Mouse (Mus musculus): ENCODE measurements at regions not wholly inside any gene's neighbourhood (a gene's known extent, or its start where the extent isn't known, plus 50 kb on each side); places are given as distances from the start of the nearest gene placed in this dataset.
A peak's percentile ranks its signal among the peaks of the same experiment; 100 is the strongest.

DNA sequence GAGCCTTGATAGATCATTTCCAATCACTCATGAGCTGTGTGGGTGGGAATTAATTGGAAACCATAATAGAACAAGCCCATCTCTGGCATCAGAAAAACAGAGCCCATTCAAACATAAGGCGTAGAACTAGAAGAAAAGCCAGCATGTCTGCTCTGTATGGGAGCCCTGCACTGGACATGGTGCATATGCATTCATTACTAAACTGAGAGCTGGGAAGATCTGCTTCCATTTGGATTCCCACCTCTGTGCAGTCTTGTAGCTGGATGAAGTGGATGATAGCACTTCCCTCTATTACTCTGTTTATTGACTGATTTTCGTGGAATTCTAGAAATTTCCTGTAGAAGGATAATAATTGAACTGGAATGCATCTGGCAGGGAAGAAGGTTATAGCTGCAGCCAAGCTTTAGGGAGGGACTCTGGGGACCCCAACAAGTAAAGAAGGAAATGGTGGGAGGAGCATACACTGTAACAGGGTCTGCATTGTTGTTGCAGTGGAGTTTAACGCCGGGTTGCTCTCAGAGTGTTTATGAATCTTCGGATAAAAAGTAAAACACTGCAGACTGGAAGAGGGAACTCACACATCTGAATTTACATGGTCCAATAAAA is 155.2 kb upstream of the Jag1 start:
- Histone ChIP-seq H3K4me1 (replicated peaks; ENCODE audit: control insufficient read depth, insufficient read depth, low read length) (no peaks in the 10 kb centered on the region), H3K36me3 (ENCODE audit: control insufficient read depth, insufficient read depth, low read length) (no peaks in the 10 kb centered on the region), H3K4me2 (ENCODE audit: low read depth, low read length, severe bottlenecking) (no peak overlapping the region), H3K9ac (ENCODE audit: low read length) (no peak overlapping the region), H3K27me3 (ENCODE audit: control insufficient read depth, insufficient read depth, low read length) (no peaks in the 10 kb centered on the region), H3K4me3 (ENCODE audit: low read depth, low read length) (no peak overlapping the region), H3K27ac (ENCODE audit: low read depth, low read length) (no peak overlapping the region), H3K9me3 (ENCODE audit: control insufficient read depth, low read length) (no peaks in the 10 kb centered on the region)
- WGBS: 88% methylated on average over 5 of the region's 5 CpGs
- DNase-seq (ENCODE audit: low spot score) (no peak), ATAC-seq (replicated peaks; ENCODE audit: low FRiP score) (no peak)

DNA sequence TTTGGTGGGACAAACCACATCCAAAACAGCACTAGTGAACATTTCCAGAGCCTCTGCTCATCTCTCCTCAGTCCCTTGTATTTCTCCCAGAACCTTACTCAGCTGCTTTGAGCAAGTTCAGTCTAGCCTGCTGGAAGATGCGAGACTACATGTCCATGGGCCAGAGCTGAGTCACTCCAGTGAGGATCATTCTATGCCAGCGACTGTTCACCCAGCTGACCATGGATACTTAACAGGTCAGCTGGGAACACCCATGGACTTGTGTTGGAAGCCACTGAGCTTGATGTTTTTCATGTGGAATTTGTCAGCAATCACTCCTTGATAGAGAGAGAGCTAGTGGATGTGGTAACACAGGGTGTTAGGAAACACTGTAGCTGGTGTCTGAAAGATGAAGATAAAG is 146.5 kb upstream of the Jag1 start:
- Histone ChIP-seq H3K4me1 (replicated peaks; ENCODE audit: control insufficient read depth, insufficient read depth, low read length) (no peaks in the 10 kb centered on the region), H3K9me3 (ENCODE audit: control insufficient read depth, low read length) (no peaks in the 10 kb centered on the region), H3K4me3 (ENCODE audit: low read depth, low read length) (no peak overlapping the region), H3K9ac (ENCODE audit: low read length) (no peak overlapping the region), H3K4me2 (ENCODE audit: low read depth, low read length, severe bottlenecking) (no peak overlapping the region), H3K27ac (ENCODE audit: low read depth, low read length) (no peak overlapping the region), H3K27me3 (ENCODE audit: control insufficient read depth, insufficient read depth, low read length) (no peaks in the 10 kb centered on the region), H3K36me3 (ENCODE audit: control insufficient read depth, insufficient read depth, low read length) (no peaks in the 10 kb centered on the region)
- ATAC-seq (replicated peaks; ENCODE audit: low FRiP score) (no peak), DNase-seq (ENCODE audit: low spot score) (no peak)
- WGBS: 85% methylated on average over 2 of the region's 2 CpGs

DNA sequence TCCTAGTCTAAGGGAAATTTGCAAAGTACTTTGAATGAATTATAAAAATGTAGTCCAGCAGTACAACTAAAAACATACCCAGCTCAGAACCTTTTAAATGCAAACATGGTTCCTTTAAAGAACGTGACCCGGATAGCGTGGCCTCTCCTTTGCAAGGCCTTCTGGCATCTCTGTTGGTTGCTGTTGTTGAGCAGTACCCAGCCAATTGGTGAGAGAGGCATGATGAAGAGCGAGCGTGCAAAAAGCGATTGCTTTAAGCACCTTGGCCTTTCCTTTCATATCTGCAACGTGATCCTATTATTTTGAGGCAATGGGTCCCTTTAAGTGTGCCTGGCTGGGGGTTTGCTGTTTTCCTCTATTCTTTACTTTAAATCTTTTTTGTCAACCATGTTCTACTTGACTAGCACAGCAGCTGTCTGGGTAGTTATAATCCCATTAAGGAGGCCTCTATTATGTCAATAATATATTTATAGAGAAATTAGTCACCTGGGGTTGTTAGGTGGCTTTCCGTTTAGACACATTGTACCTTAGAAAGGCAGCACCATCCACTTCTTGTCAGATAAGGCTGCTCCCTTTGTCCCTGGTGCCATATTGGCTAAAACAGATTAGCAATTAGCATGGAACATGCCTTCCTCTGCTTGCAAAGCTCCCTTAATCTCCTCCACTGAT is 141.5 kb upstream of the Jag1 start:
- ATAC-seq (replicated peaks; ENCODE audit: low FRiP score) (no peak), DNase-seq (ENCODE audit: low spot score) (no peak)
- Histone ChIP-seq H3K9ac (ENCODE audit: low read length) (no peak overlapping the region), H3K4me2 (ENCODE audit: low read depth, low read length, severe bottlenecking) (no peak overlapping the region), H3K36me3 (ENCODE audit: control insufficient read depth, insufficient read depth, low read length) (no peaks in the 10 kb centered on the region), H3K4me3 (ENCODE audit: low read depth, low read length) (no peak overlapping the region), H3K27ac (ENCODE audit: low read depth, low read length) (no peak overlapping the region), H3K9me3 (ENCODE audit: control insufficient read depth, low read length) (no peaks in the 10 kb centered on the region), H3K27me3 (ENCODE audit: control insufficient read depth, insufficient read depth, low read length) (no peaks in the 10 kb centered on the region), H3K4me1 (replicated peaks; ENCODE audit: control insufficient read depth, insufficient read depth, low read length) (no peaks in the 10 kb centered on the region)
- WGBS: 80% methylated on average over 8 of the region's 8 CpGs

DNA sequence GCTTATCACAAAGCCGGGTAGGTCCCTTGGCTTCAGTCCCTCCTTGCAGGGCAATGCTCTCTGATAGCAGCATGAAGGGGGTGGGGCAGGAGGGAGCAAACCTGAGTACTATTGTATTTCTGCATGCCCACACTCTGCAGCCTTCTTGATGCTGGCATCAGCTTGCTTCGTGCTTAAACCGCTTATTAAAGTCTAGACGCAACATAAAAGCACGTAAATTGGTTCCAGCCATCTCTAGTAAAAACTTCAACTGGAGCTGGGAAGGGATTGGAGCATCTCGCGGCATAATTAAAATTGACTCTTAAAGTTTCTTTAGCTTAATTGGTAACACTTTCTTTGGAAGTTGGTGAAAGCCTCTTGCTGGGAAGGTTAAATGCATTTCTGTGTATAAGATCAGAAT is 131.5 kb upstream of the Jag1 start:
- no peaks in the 10 kb centered on the region for H3K36me3 ChIP-seq (ENCODE audit: control insufficient read depth, insufficient read depth, low read length)
- DNase-seq (ENCODE audit: low spot score) (no peak), ATAC-seq (replicated peaks; ENCODE audit: low FRiP score) (no peak)
- no peak overlapping the region for H3K4me2 ChIP-seq (ENCODE audit: low read depth, low read length, severe bottlenecking)
- H3K4me3 ChIP-seq (ENCODE audit: low read depth, low read length): no peak overlapping the region
- WGBS: 46% methylated on average over 7 of the region's 7 CpGs
- no peak overlapping the region for H3K9ac ChIP-seq (ENCODE audit: low read length)
- no peak overlapping the region for H3K27ac ChIP-seq (ENCODE audit: low read depth, low read length)
- H3K27me3 ChIP-seq (ENCODE audit: control insufficient read depth, insufficient read depth, low read length): no peaks in the 10 kb centered on the region
- H3K9me3 ChIP-seq (ENCODE audit: control insufficient read depth, low read length): no peaks in the 10 kb centered on the region
- peaks cover 5% of the 10 kb centered on the region; the same call in 1 of the 2 replicates for H3K4me1 ChIP-seq (replicated peaks; ENCODE audit: control insufficient read depth, insufficient read depth, low read length)

DNA sequence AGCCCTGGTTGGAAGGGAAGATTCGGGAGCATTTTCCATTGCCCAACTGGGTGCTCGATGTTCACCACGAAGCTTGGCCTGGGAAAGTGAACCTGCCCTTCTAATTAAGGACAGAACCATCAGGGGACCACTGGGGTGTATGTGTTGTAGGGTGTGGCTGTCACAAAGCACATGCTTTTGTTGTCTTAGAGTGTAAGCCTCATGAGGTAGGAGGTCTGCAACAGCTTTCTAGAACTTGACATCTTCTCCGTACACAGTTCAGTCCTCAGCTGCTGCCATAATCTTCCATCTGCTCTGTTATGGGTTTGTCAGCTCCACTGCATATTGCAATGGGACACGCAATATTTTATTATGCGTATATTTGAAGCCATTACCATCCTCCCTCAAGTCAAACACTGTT is 127.9 kb upstream of the Jag1 start:
- no peaks in the 10 kb centered on the region for H3K27me3 ChIP-seq (ENCODE audit: control insufficient read depth, insufficient read depth, low read length)
- peak overlapping the region; percentile 20; the same call in 1 of the 2 replicates for H3K27ac ChIP-seq (ENCODE audit: low read depth, low read length)
- no peak overlapping the region for H3K4me2 ChIP-seq (ENCODE audit: low read depth, low read length, severe bottlenecking)
- 52% methylated on average over 6 of the region's 6 CpGs for WGBS
- DNase-seq (ENCODE audit: low spot score) (peak; percentile 48), ATAC-seq (replicated peaks; ENCODE audit: low FRiP score) (peak; percentile 51)
- H3K36me3 ChIP-seq (ENCODE audit: control insufficient read depth, insufficient read depth, low read length): no peaks in the 10 kb centered on the region
- H3K4me1 ChIP-seq (replicated peaks; ENCODE audit: control insufficient read depth, insufficient read depth, low read length): peaks cover 5% of the 10 kb centered on the region; the same call in 1 of the 2 replicates
- H3K9ac ChIP-seq (ENCODE audit: low read length): no peak overlapping the region
- no peak overlapping the region for H3K4me3 ChIP-seq (ENCODE audit: low read depth, low read length)
- H3K9me3 ChIP-seq (ENCODE audit: control insufficient read depth, low read length): no peaks in the 10 kb centered on the region

DNA sequence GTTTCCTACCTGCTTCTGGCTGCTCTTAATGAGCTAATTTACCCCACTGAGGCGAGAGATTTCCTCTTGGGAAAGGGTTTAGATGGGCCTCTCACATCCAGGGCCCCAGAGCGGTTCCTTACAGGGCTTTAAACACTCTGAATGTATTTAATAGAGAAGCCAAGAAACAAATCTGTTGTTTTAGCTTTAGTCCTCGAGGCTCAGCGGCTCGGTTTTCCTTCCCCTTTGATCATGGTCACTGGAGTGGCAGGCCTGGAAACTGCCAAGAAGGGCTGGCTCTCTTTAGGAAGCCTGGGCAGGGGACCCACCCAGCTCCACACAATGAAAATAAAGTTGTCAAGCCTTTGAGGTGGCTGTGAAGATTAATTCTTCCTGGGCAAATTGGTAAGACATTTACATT is 127.5 kb upstream of the Jag1 start:
- DNase-seq (ENCODE audit: low spot score): peak; percentile 78
- no peak overlapping the region for H3K4me2 ChIP-seq (ENCODE audit: low read depth, low read length, severe bottlenecking)
- H3K36me3 ChIP-seq (ENCODE audit: control insufficient read depth, insufficient read depth, low read length): no peaks in the 10 kb centered on the region
- WGBS: 3% methylated on average over 5 of the region's 5 CpGs
- no peak overlapping the region for H3K27ac ChIP-seq (ENCODE audit: low read depth, low read length)
- no peak overlapping the region for H3K4me3 ChIP-seq (ENCODE audit: low read depth, low read length)
- no peaks in the 10 kb centered on the region for H3K9me3 ChIP-seq (ENCODE audit: control insufficient read depth, low read length)
- no peak overlapping the region for H3K9ac ChIP-seq (ENCODE audit: low read length)
- H3K4me1 ChIP-seq (replicated peaks; ENCODE audit: control insufficient read depth, insufficient read depth, low read length): peaks cover 5% of the 10 kb centered on the region; the same call in 1 of the 2 replicates
- H3K27me3 ChIP-seq (ENCODE audit: control insufficient read depth, insufficient read depth, low read length): no peaks in the 10 kb centered on the region
- ATAC-seq (replicated peaks; ENCODE audit: low FRiP score): peak; percentile 85

DNA sequence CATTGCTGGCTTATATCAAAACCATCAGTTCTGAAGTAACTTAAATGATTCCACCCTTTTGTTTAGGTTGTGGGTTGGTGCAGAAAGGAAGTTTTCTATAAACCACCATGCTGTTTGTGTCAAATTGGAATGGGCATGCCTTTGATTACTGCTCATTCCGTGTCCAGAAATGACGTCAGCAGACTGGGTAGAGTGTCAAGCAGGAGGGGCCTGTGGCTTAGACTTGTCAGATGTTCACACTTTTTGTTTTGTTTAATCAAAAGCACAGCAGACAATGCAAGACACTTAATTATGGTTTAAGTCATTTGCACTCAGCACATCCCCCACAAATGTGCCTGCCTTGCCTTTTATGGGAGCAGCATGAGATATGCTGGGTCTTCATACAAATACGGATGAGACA is 120.5 kb upstream of the Jag1 start:
- peak; percentile 51; the same call in 1 of the 2 replicates for ATAC-seq (replicated peaks; ENCODE audit: low FRiP score)
- Histone ChIP-seq H3K4me1 (replicated peaks; ENCODE audit: control insufficient read depth, insufficient read depth, low read length) (no peaks in the 10 kb centered on the region), H3K27ac (ENCODE audit: low read depth, low read length) (no peak overlapping the region), H3K9ac (ENCODE audit: low read length) (no peak overlapping the region), H3K4me2 (ENCODE audit: low read depth, low read length, severe bottlenecking) (no peak overlapping the region), H3K4me3 (ENCODE audit: low read depth, low read length) (no peak overlapping the region), H3K36me3 (ENCODE audit: control insufficient read depth, insufficient read depth, low read length) (no peaks in the 10 kb centered on the region), H3K9me3 (ENCODE audit: control insufficient read depth, low read length) (no peaks in the 10 kb centered on the region), H3K27me3 (ENCODE audit: control insufficient read depth, insufficient read depth, low read length) (no peaks in the 10 kb centered on the region)
- WGBS: 43% methylated on average over 3 of the region's 3 CpGs
- no peak for DNase-seq (ENCODE audit: low spot score)

DNA sequence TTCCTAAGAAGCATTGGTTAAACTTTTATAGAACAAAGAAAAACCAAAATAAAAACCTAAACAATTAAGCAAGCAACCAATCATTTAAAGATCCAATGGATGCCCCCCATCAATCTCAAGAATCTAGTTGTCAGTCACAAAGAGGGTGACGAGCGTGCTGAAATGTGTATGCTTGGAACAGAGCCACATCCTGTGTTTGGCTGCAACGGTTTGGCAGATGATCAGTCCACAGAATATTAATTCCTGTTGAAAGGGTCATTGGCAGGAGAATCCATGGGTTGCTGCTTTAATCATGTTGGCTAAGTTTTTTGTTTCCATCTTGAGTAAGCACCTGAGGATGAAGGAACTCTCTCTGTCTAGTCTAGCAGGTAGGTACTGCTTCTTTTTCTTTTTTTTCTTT is 117.5 kb upstream of the Jag1 start:
- Histone ChIP-seq H3K4me1 (replicated peaks; ENCODE audit: control insufficient read depth, insufficient read depth, low read length) (peaks cover 7% of the 10 kb centered on the region), H3K27me3 (ENCODE audit: control insufficient read depth, insufficient read depth, low read length) (no peaks in the 10 kb centered on the region), H3K27ac (ENCODE audit: low read depth, low read length) (no peak overlapping the region), H3K9ac (ENCODE audit: low read length) (no peak overlapping the region), H3K4me3 (ENCODE audit: low read depth, low read length) (no peak overlapping the region), H3K9me3 (ENCODE audit: control insufficient read depth, low read length) (no peaks in the 10 kb centered on the region), H3K4me2 (ENCODE audit: low read depth, low read length, severe bottlenecking) (no peak overlapping the region), H3K36me3 (ENCODE audit: control insufficient read depth, insufficient read depth, low read length) (no peaks in the 10 kb centered on the region)
- ATAC-seq (replicated peaks; ENCODE audit: low FRiP score): no peak
- no peak for DNase-seq (ENCODE audit: low spot score)
- 95% methylated on average over 3 of the region's 3 CpGs for WGBS

DNA sequence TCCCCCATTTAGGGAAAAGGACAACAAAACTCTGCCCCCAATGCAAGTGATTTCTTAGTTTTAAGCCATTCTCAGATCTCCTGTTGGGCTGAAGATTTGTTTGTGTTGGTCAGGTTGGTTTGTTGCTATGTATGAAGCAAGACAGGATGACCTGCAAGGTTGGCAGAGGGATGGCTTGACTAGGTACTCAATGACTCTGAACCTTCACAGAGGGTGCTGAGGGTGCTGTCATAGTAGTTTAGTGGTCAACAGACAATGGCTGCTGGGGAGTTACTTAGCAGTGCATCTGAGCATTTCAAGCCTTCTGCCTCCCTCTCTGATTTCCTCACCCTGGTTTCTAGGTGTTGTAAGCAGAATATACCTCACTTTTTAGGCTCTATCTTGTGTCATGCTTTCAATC is 114.7 kb upstream of the Jag1 start:
- Histone ChIP-seq H3K27ac (ENCODE audit: low read depth, low read length) (no peak overlapping the region), H3K4me1 (replicated peaks; ENCODE audit: control insufficient read depth, insufficient read depth, low read length) (peaks cover 7% of the 10 kb centered on the region), H3K36me3 (ENCODE audit: control insufficient read depth, insufficient read depth, low read length) (no peaks in the 10 kb centered on the region), H3K4me3 (ENCODE audit: low read depth, low read length) (no peak overlapping the region), H3K4me2 (ENCODE audit: low read depth, low read length, severe bottlenecking) (no peak overlapping the region), H3K9me3 (ENCODE audit: control insufficient read depth, low read length) (no peaks in the 10 kb centered on the region), H3K27me3 (ENCODE audit: control insufficient read depth, insufficient read depth, low read length) (no peaks in the 10 kb centered on the region), H3K9ac (ENCODE audit: low read length) (no peak overlapping the region)
- ATAC-seq (replicated peaks; ENCODE audit: low FRiP score) (no peak), DNase-seq (ENCODE audit: low spot score) (no peak)
